Mouse (Mus musculus) erythroblast, embryonic 14.5 days (primary cell): Measurements from ENCODE around the gene Defa32. TPM values are rescaled to one million over a fixed set of nuclear protein-coding genes. Genes with fewer than 3 reads are reported as not detected.
"Not testable (repeated sequence)": the region's sequence is repeated elsewhere in the genome, so short reads cannot be mapped to it uniquely, and the experiment has no call there.

ENCODE experiments used
- H3K27me3 ChIP-seq: 2 replicates; pipeline ENCODE4 v1.6.1; 2012; ENCODE audit warnings: inconsistent platforms; ENCODE audit not compliant: control insufficient read depth
- H3K36me3 ChIP-seq: 2 replicates; pipeline ENCODE4 v1.6.1; 2012; ENCODE audit warnings: mild to moderate bottlenecking, inconsistent platforms; ENCODE audit not compliant: control insufficient read depth
- H3K4me1 ChIP-seq: 2 replicates; pipeline ENCODE4 v1.6.1; 2012; ENCODE audit warnings: inconsistent platforms; ENCODE audit not compliant: control insufficient read depth
- H3K4me3 ChIP-seq: replicated peaks from 2 replicates; pipeline ENCODE3; 2012; ENCODE audit warnings: moderate library complexity, mild to moderate bottlenecking, inconsistent platforms
- H3K9me3 ChIP-seq: 2 replicates; pipeline ENCODE4 v1.6.1; 2012; ENCODE audit warnings: low read length, inconsistent platforms, mixed read lengths; ENCODE audit not compliant: control insufficient read depth
- polyA plus RNA-seq: library from polyadenylated mRNA; stranded (reverse); fragments of >175 nt; gene quantifications from 2 replicates; pipeline ENCODE4 v1.2.3, GENCODE M21; 2012

Defa32 gene
- polyA plus RNA-seq = not detected in 2 replicates

- not testable (repeated sequence) for H3K4me3 ChIP-seq, H3K9me3 ChIP-seq, H3K36me3 ChIP-seq, H3K27me3 ChIP-seq, H3K4me1 ChIP-seq
These were observed at the start of gene Defa32 for GRCm38 (mm10) chr8:21528732-21529131. Gene Defa32 (plus strand): TSS chr8:21529032.

- H3K9me3 ChIP-seq, H3K27me3 ChIP-seq, H3K36me3 ChIP-seq, H3K4me3 ChIP-seq, H3K4me1 ChIP-seq: not testable (repeated sequence)
These were observed 19.9 kb upstream of the Defa32 start, which contains the start of gene Defa20 for GRCm38 (mm10) chr8:21508958-21509357. Gene Defa20 (plus strand): TSS chr8:21509258.

GRCm38 (mm10) chr8:21565086-21565485, 36.3 kb downstream of the Defa32 start, which contains the start of gene Defa37:
Gene Defa37 (plus strand): TSS chr8:21565386.
- H3K27me3 ChIP-seq, H3K4me3 ChIP-seq, H3K36me3 ChIP-seq, H3K4me1 ChIP-seq, H3K9me3 ChIP-seq: not testable (repeated sequence)

Other genes with a start within 250 kb of the Defa32 start
- gene Defa27, start 213.5 kb upstream of the Defa32 start, polyA plus RNA-seq = not detected in 2 replicates
- gene Defa29, start 202.0 kb upstream of the Defa32 start, polyA plus RNA-seq = not detected in 2 replicates
- gene Defa2, start 150.5 kb upstream of the Defa32 start, polyA plus RNA-seq = not detected in 2 replicates
- not detected in 2 replicates for gene Defa33, start 137.2 kb upstream of the Defa32 start, polyA plus RNA-seq
- gene Defa36, start 101.6 kb upstream of the Defa32 start, polyA plus RNA-seq = not detected in 2 replicates
- gene Gm7849, start 72.5 kb upstream of the Defa32 start, polyA plus RNA-seq = not detected in 2 replicates
- gene Defa20, start 19.8 kb upstream of the Defa32 start, polyA plus RNA-seq = not detected in 2 replicates
- not detected in 2 replicates for gene Defa37, start 36.4 kb downstream of the Defa32 start, polyA plus RNA-seq
- gene Defa28, start 54.0 kb downstream of the Defa32 start, polyA plus RNA-seq = not detected in 2 replicates
- gene Gm7861, start 65.5 kb downstream of the Defa32 start, polyA plus RNA-seq = not detected in 2 replicates
- not detected in 2 replicates for gene Defa26, start 89.2 kb downstream of the Defa32 start, polyA plus RNA-seq
- not detected in 2 replicates for gene Defa17, start 126.7 kb downstream of the Defa32 start, polyA plus RNA-seq
- not detected in 2 replicates for gene Defa34, start 136.8 kb downstream of the Defa32 start, polyA plus RNA-seq
- gene AY761184, start 174.6 kb downstream of the Defa32 start, polyA plus RNA-seq = not detected in 2 replicates
- gene Defa24, start 205.5 kb downstream of the Defa32 start, polyA plus RNA-seq = not detected in 2 replicates